Mouse (Mus musculus) myocyte (in vitro differentiated cells): ENCODE results near the gene Fam110a.

ENCODE experiments used
- POLR2A ChIP-seq: IDR thresholded peaks from one replicate; pipeline ENCODE4 v1.6.1; 2011; ENCODE audit warnings: low read depth, mild to moderate bottlenecking, control low read depth, moderate library complexity; ENCODE audit not compliant: insufficient read length
- TCF3 ChIP-seq: IDR thresholded peaks from one replicate; pipeline ENCODE4 v1.6.1; 2011; ENCODE audit warnings: low read depth, control low read depth; ENCODE audit not compliant: insufficient read length

GRCm38 (mm10) chr2:152020255-152020654 is 40.2 kb upstream of the Fam110a start:
- no peak for TF ChIP-seq TCF3
- TF ChIP-seq POLR2A = no peak
